Mouse (Mus musculus) cerebellum, adult 11-12 months (tissue): Measurements from ENCODE around the gene Acaa1a.

Source experiments
- DNase-seq: peaks from one replicate; pipeline ENCODE4 v3.0.0; 2022

Gene Acaa1a

GRCm38 (mm10) chr9:119394808-119395207, 55.3 kb downstream of the Acaa1a start:
- no peak for DNase-seq
